Mouse (Mus musculus): ENCODE results near the gene Yaf2.

GRCm38 (mm10) chr15:93269572-93269971 lies 67.2 kb downstream of the Yaf2 start:
- TF ChIP-seq CTCF (IDR thresholded peaks at IDR 0.05; ENCODE audit: low read depth, low read length) (no peak), GATA1 (IDR thresholded peaks at IDR 0.05; ENCODE audit: borderline replicate concordance, low read length) (no peak), TAL1 (conservative IDR thresholded peaks at IDR 0.05; ENCODE audit: low read depth, low read length) (no peak), POLR2AphosphoS5 (IDR thresholded peaks at IDR 0.05; ENCODE audit: insufficient replicate concordance, low read depth, low read length) (no peak)

Measured in G1E (cell line).